8 mouse cellular contexts compared by ENCODE assay signal in genomic region chr3:100359036-100359435, GRCm38 (mm10).
DNase-seq lines count a peak whose midpoint lies in the region; ATAC-seq and TF ChIP-seq lines count a peak whose summit lies in the region.

No protein-coding gene starts in this region.

- intact Hi-C loops in heart, postnatal 25 days (cut with DNase I): loop anchor here (2.0 kb wide), 1 partner anchor 210 kb away; no protein-coding TSS in a partner anchor

- peak overlapping the region; percentile 38 for H3K4me2 ChIP-seq in kidney, embryonic 14.5 days (replicated peaks; ENCODE audit: low read depth, low read length)
- peak overlapping the region; percentile 55 for H3K4me2 ChIP-seq in limb, embryonic 13.5 days (replicated peaks)
- H3K4me2 ChIP-seq in midbrain, embryonic 14.5 days (ENCODE audit: low read length): peak overlapping the region; percentile 51

- no peak for TF ChIP-seq POLR2A in spleen, adult 2 months (IDR thresholded peaks at IDR 0.05; ENCODE audit: low read depth, low read length)

- H3K4me3 ChIP-seq in heart, embryonic 10.5 days: peak overlapping the region; percentile 42
- H3K4me3 ChIP-seq in kidney, embryonic 14.5 days (ENCODE audit: low read length): peak overlapping the region; percentile 19
- peak overlapping the region; percentile 26 for H3K4me3 ChIP-seq in limb, embryonic 13.5 days
- peak overlapping the region; percentile 17 for H3K4me3 ChIP-seq in midbrain, embryonic 14.5 days (replicated peaks; ENCODE audit: low read depth, low read length)
- peak overlapping the region; percentile 18; the same call in 1 of the 2 replicates for H3K4me3 ChIP-seq in spleen, adult 2 months (ENCODE audit: extremely low read depth, insufficient read depth, insufficient read length)

- peak overlapping the region; percentile 71; the same call in 1 of the 2 replicates for H3K27ac ChIP-seq in heart, embryonic 10.5 days
- no peak overlapping the region for H3K27ac ChIP-seq in kidney, embryonic 14.5 days (ENCODE audit: low read depth, low read length)
- H3K27ac ChIP-seq in limb, embryonic 13.5 days: no peak overlapping the region
- no peak overlapping the region for H3K27ac ChIP-seq in midbrain, embryonic 14.5 days (replicated peaks; ENCODE audit: low read depth, low read length)
- H3K27ac ChIP-seq in spleen, adult 2 months (ENCODE audit: insufficient read depth, low read length): no peak overlapping the region

- H3K4me1 ChIP-seq in heart, embryonic 10.5 days: peaks cover 7% of the 10 kb centered on the region; the same call in 1 of the 2 replicates
- no peaks in the 10 kb centered on the region for H3K4me1 ChIP-seq in kidney, embryonic 14.5 days (ENCODE audit: control insufficient read depth, insufficient read depth, low read length)
- H3K4me1 ChIP-seq in limb, embryonic 13.5 days: no peaks in the 10 kb centered on the region
- H3K4me1 ChIP-seq in midbrain, embryonic 14.5 days (ENCODE audit: control insufficient read depth, insufficient read depth, low read length): 0 out of 2 replicates have a peak, but pooled peaks cover 3% of the 10 kb centered on the region
- H3K4me1 ChIP-seq in spleen, adult 2 months (ENCODE audit: control insufficient read depth, insufficient read depth, insufficient read length): no peaks in the 10 kb centered on the region

- TF ChIP-seq CTCF in spleen, adult 2 months (IDR thresholded peaks at IDR 0.05; ENCODE audit: extremely low read depth, insufficient read depth, insufficient read length, insufficient replicate concordance): peak; percentile 16; the same call in 1 of the 2 replicates

- no peaks in the 10 kb centered on the region for H3K27me3 ChIP-seq in heart, embryonic 10.5 days (ENCODE audit: insufficient read depth, poor library complexity, severe bottlenecking)
- no peaks in the 10 kb centered on the region for H3K27me3 ChIP-seq in kidney, embryonic 14.5 days (ENCODE audit: control insufficient read depth, insufficient read depth, low read length)
- no peaks in the 10 kb centered on the region for H3K27me3 ChIP-seq in limb, embryonic 13.5 days
- H3K27me3 ChIP-seq in midbrain, embryonic 14.5 days (ENCODE audit: control insufficient read depth, insufficient read depth, low read length): no peaks in the 10 kb centered on the region
- H3K27me3 ChIP-seq in spleen, adult 2 months (ENCODE audit: control insufficient read depth, insufficient read depth, low read length): no peaks in the 10 kb centered on the region

- H3K9ac ChIP-seq in kidney, embryonic 14.5 days (ENCODE audit: low read depth, low read length): peak overlapping the region; percentile 31; the same call in 1 of the 2 replicates
- 0 out of 2 replicates have a peak overlapping the region, but pooled peaks have one; percentile 50 for H3K9ac ChIP-seq in limb, embryonic 13.5 days
- H3K9ac ChIP-seq in midbrain, embryonic 14.5 days (replicated peaks; ENCODE audit: low read length): no peak overlapping the region; the same call in 1 of the 2 replicates

- DNase-seq in heart, adult 11 months: peak; percentile 87
- DNase-seq in heart, postnatal 25 days (ENCODE audit: low spot score): no peak
- DNase-seq in embryo, embryonic 11 days: peak; percentile 78
- DNase-seq in heart, embryonic 10.5 days (ENCODE audit: low spot score): peak; percentile 78
- DNase-seq in midbrain, embryonic 14.5 days: peak; percentile 87
- peak; percentile 10 to 28 for DNase-seq in spleen, adult 2 months (ENCODE audit: low read depth in 1 of 2, low spot score in 2 of 2)

- no peaks in the 10 kb centered on the region for H3K36me3 ChIP-seq in heart, embryonic 10.5 days
- H3K36me3 ChIP-seq in kidney, embryonic 14.5 days (ENCODE audit: control insufficient read depth, insufficient read depth, low read length): no peaks in the 10 kb centered on the region
- no peaks in the 10 kb centered on the region for H3K36me3 ChIP-seq in limb, embryonic 13.5 days
- H3K36me3 ChIP-seq in midbrain, embryonic 14.5 days (ENCODE audit: control insufficient read depth, insufficient read depth, low read length): no peaks in the 10 kb centered on the region
- H3K36me3 ChIP-seq in spleen, adult 2 months (ENCODE audit: control insufficient read depth, insufficient read depth, low read length): no peaks in the 10 kb centered on the region

- WGBS in heart, embryonic 10.5 days: 25% methylated on average over 8 of the region's 8 CpGs
- 16% methylated on average over 8 of the region's 8 CpGs for whole genome bisulfite sequencing in kidney, embryonic 14.5 days
- 22% methylated on average over 8 of the region's 8 CpGs for WGBS in limb, embryonic 13.5 days
- WGBS in midbrain, embryonic 14.5 days: 27% methylated on average over 8 of the region's 8 CpGs
- 15% methylated on average over 8 of the region's 8 CpGs for WGBS in spleen, adult 2 months

- ATAC-seq in kidney, embryonic 14.5 days (ENCODE audit: low FRiP score, low TSS enrichment): peak; percentile 92
- peak; percentile 89 for ATAC-seq in limb, embryonic 13.5 days (ENCODE audit: low FRiP score, low read depth)
- ATAC-seq in midbrain, embryonic 14.5 days (ENCODE audit: low FRiP score, low TSS enrichment): peak; percentile 85

- no peaks in the 10 kb centered on the region for H3K9me3 ChIP-seq in heart, embryonic 10.5 days
- no peaks in the 10 kb centered on the region for H3K9me3 ChIP-seq in kidney, embryonic 14.5 days (ENCODE audit: control insufficient read depth, low read length)
- no peaks in the 10 kb centered on the region for H3K9me3 ChIP-seq in limb, embryonic 13.5 days
- no peaks in the 10 kb centered on the region for H3K9me3 ChIP-seq in midbrain, embryonic 14.5 days (ENCODE audit: control insufficient read depth, low read length)
